Mouse (Mus musculus): ENCODE data around the gene Frmd5.

The Frmd5 gene

GRCm38 (mm10) chr2:121621262-121622163, 185.4 kb downstream of the Frmd5 start:
- no peak for DNase-seq (ENCODE audit: low spot score)

- no peak for DNase-seq (ENCODE audit: low spot score)
Observed at GRCm38 (mm10) chr2:121620582-121621261, 186.2 kb downstream of the Frmd5 start.

- no peak for DNase-seq (ENCODE audit: low spot score)
Observed at GRCm38 (mm10) chr2:121615199-121615559, 191.7 kb downstream of the Frmd5 start.

GRCm38 (mm10) chr2:121614483-121615198, 192.2 kb downstream of the Frmd5 start:
- no peak for DNase-seq (ENCODE audit: low spot score)

- no peak for DNase-seq (ENCODE audit: low spot score)
Observed at GRCm38 (mm10) chr2:121612112-121612511, 194.8 kb downstream of the Frmd5 start.

GRCm38 (mm10) chr2:121610008-121610884, 196.6 kb downstream of the Frmd5 start:
- DNase-seq (ENCODE audit: low spot score), result no peak

GRCm38 (mm10) chr2:121609141-121609724, 197.7 kb downstream of the Frmd5 start:
- no peak for DNase-seq (ENCODE audit: low spot score)

- no peak for DNase-seq (ENCODE audit: low spot score)
Observed at GRCm38 (mm10) chr2:121602397-121602796, 204.5 kb downstream of the Frmd5 start.

- no peak for DNase-seq (ENCODE audit: low spot score)
Observed at GRCm38 (mm10) chr2:121601543-121601942, 205.3 kb downstream of the Frmd5 start.

GRCm38 (mm10) chr2:121600736-121601135, 206.2 kb downstream of the Frmd5 start:
- no peak for DNase-seq (ENCODE audit: low spot score)

GRCm38 (mm10) chr2:121598249-121598648, 208.6 kb downstream of the Frmd5 start:
- DNase-seq (ENCODE audit: low spot score), result no peak

GRCm38 (mm10) chr2:121596621-121597020, 210.3 kb downstream of the Frmd5 start:
- DNase-seq (ENCODE audit: low spot score), result no peak

GRCm38 (mm10) chr2:121594660-121595291, 212.1 kb downstream of the Frmd5 start:
- DNase-seq (ENCODE audit: low spot score), result no peak

- DNase-seq (ENCODE audit: low spot score), result no peak
Observed at GRCm38 (mm10) chr2:121594131-121594530, 212.8 kb downstream of the Frmd5 start.

- DNase-seq (ENCODE audit: low spot score), result no peak
Observed at GRCm38 (mm10) chr2:121588309-121588694, 218.6 kb downstream of the Frmd5 start.

GRCm38 (mm10) chr2:121587523-121588308, 219.2 kb downstream of the Frmd5 start:
- DNase-seq (ENCODE audit: low spot score), result no peak

- DNase-seq (ENCODE audit: low spot score), result no peak
Observed at GRCm38 (mm10) chr2:121584705-121585104, 222.2 kb downstream of the Frmd5 start.

GRCm38 (mm10) chr2:121583468-121584116, 223.3 kb downstream of the Frmd5 start:
- DNase-seq (ENCODE audit: low spot score), result peak; percentile 73

- no peak for DNase-seq (ENCODE audit: low spot score)
Observed at GRCm38 (mm10) chr2:121582809-121583376, 224.0 kb downstream of the Frmd5 start.

Data from ovary, postnatal 36 days (tissue).